Mouse (Mus musculus) forebrain, embryonic 11.5 days (tissue): ENCODE data around the gene Mag. TPM values are rescaled to one million over a fixed set of nuclear protein-coding genes. Genes with fewer than 3 reads are reported as not detected.
"Not testable (repeated sequence)": the region's sequence is repeated elsewhere in the genome, so short reads cannot be mapped to it uniquely, and the experiment has no call there.

ENCODE experiments used
- ATAC-seq: fragments of 200-750 bp; cut with Nextera tagmentation; replicated peaks from 2 replicates; pipeline ENCODE4 v1.8.0; 2017; ENCODE audit warnings: moderate TSS enrichment; ENCODE audit not compliant: low FRiP score
- DNase-seq: peaks from one replicate; pipeline ENCODE4 v3.0.0-alpha.2; 2017; ENCODE audit warnings: low spot score
- H3K27ac ChIP-seq: fragments of 300-500 bp; sonication (generic); 2 replicates; pipeline ENCODE4 v1.5.1; 2014; ENCODE audit warnings: low read depth, low read length
- H3K27me3 ChIP-seq: fragments of 300-500 bp; sonication (generic); 2 replicates; pipeline ENCODE4 v1.6.1; 2014; ENCODE audit warnings: mild to moderate bottlenecking, low read length, mixed read lengths; ENCODE audit not compliant: control insufficient read depth, insufficient read depth
- H3K36me3 ChIP-seq: fragments of 300-500 bp; sonication (generic); 2 replicates; pipeline ENCODE4 v1.6.1; 2014; ENCODE audit warnings: mild to moderate bottlenecking, low read length, moderate library complexity, mixed read lengths; ENCODE audit not compliant: control insufficient read depth, insufficient read depth
- H3K4me1 ChIP-seq: fragments of 300-500 bp; sonication (generic); replicated peaks from 2 replicates; pipeline ENCODE4 v1.6.1; 2014; ENCODE audit warnings: low read length, mixed read lengths; ENCODE audit not compliant: control insufficient read depth, insufficient read depth
- H3K4me2 ChIP-seq: fragments of 300-500 bp; sonication (generic); 2 replicates; pipeline ENCODE4 v1.6.1; 2014; ENCODE audit warnings: low read depth, mild to moderate bottlenecking, low read length, moderate library complexity, mixed read lengths; ENCODE audit not compliant: severe bottlenecking
- H3K4me3 ChIP-seq: fragments of 300-500 bp; sonication (generic); 2 replicates; pipeline ENCODE4 v1.5.1; 2014; ENCODE audit warnings: low read depth, low read length
- H3K9ac ChIP-seq: fragments of 300-500 bp; sonication (generic); 2 replicates; pipeline ENCODE4 v1.6.1; 2014; ENCODE audit warnings: low read length
- H3K9me3 ChIP-seq: fragments of 300-500 bp; sonication (generic); 2 replicates; pipeline ENCODE4 v1.6.1; 2016; ENCODE audit warnings: low read length, mixed read lengths; ENCODE audit not compliant: control insufficient read depth
- WGBS: fragments of 180-500 bp; shearing (Covaris S2); extraction: QIAGEN DNeasy Blood & Tissue Kit; methylation state at CpG from one replicate; pipeline ENCODE4 v1.1.7; 2014; 5-methylcytosine and 5-hydroxymethylcytosine counted together
- polyA plus RNA-seq: library from polyadenylated mRNA; unstranded; fragments of >200 nt; fragmentation: Nextera tagmentation; extraction: Ambion mirVana; gene quantifications from 2 replicates; pipeline ENCODE4 v1.2.1, GENCODE M21; 2014

Gene Mag
- polyA plus RNA-seq, 1 experiment from 2014 or later, result 0.20 TPM

- not testable (repeated sequence) for H3K9ac ChIP-seq, H3K4me2 ChIP-seq, DNase-seq, H3K4me1 ChIP-seq, H3K36me3 ChIP-seq, H3K4me3 ChIP-seq, H3K27me3 ChIP-seq, H3K9me3 ChIP-seq, ATAC-seq, H3K27ac ChIP-seq
- 89% methylated on average over 7 of the region's 7 CpGs for WGBS
Observed at GRCm38 (mm10) chr7:30945466-30945865, 30.8 kb upstream of the Mag start.

GRCm38 (mm10) chr7:30944706-30945105 lies 30.0 kb upstream of the Mag start:
- H3K27me3 ChIP-seq, H3K36me3 ChIP-seq, DNase-seq, H3K4me1 ChIP-seq, H3K27ac ChIP-seq, H3K9ac ChIP-seq, ATAC-seq, H3K9me3 ChIP-seq, H3K4me2 ChIP-seq, H3K4me3 ChIP-seq: not testable (repeated sequence)
- WGBS, result 72% methylated on average over 2 of the region's 2 CpGs

GRCm38 (mm10) chr7:30943909-30944635 lies 29.4 kb upstream of the Mag start, which contains the start of gene Hamp:
Gene Hamp (minus strand): TSS chr7:30944032.
- ATAC-seq, result no peak
- H3K9me3 ChIP-seq, result no peaks in the 10 kb centered on the region

GRCm38 (mm10) chr7:30942365-30942764 lies 27.7 kb upstream of the Mag start:
- not testable (repeated sequence) for ATAC-seq, H3K27me3 ChIP-seq, H3K9me3 ChIP-seq, DNase-seq, H3K4me1 ChIP-seq, H3K36me3 ChIP-seq, H3K4me3 ChIP-seq, H3K9ac ChIP-seq, H3K27ac ChIP-seq, H3K4me2 ChIP-seq
- 58% methylated on average over 3 of the region's 3 CpGs for WGBS

More at GRCm38 (mm10) chr7:30943909-30944635, 29.4 kb upstream of the Mag start, which contains the start of gene Hamp:
- DNase-seq, result no peak
- no peak within 1 kb of the TSS for H3K9ac ChIP-seq
- H3K4me1 ChIP-seq, result no peaks in the 10 kb centered on the region
- 71% methylated on average over 9 of the region's 9 CpGs for WGBS
- H3K27me3 ChIP-seq, result no peaks in the 10 kb centered on the region
- H3K36me3 ChIP-seq, result no peaks in the 10 kb centered on the region
- no peak within 1 kb of the TSS for H3K4me2 ChIP-seq
- no peak within 1 kb of the TSS for H3K4me3 ChIP-seq
- H3K27ac ChIP-seq, result no peak within 1 kb of the TSS

GRCm38 (mm10) chr7:30940070-30940469 lies 25.4 kb upstream of the Mag start:
- not testable (repeated sequence) for H3K9ac ChIP-seq, H3K9me3 ChIP-seq, H3K27ac ChIP-seq, DNase-seq, ATAC-seq, H3K4me1 ChIP-seq, H3K27me3 ChIP-seq, H3K4me2 ChIP-seq, H3K36me3 ChIP-seq, H3K4me3 ChIP-seq
- WGBS, result 73% methylated on average over 1 of the region's 1 CpGs

- not testable (repeated sequence) for ATAC-seq, DNase-seq, H3K4me1 ChIP-seq, H3K4me2 ChIP-seq, H3K36me3 ChIP-seq, H3K9me3 ChIP-seq, H3K4me3 ChIP-seq, H3K9ac ChIP-seq, H3K27me3 ChIP-seq, H3K27ac ChIP-seq
- 81% methylated on average over 6 of the region's 6 CpGs for WGBS
Observed at GRCm38 (mm10) chr7:30935422-30936099, 20.9 kb upstream of the Mag start.

- H3K36me3 ChIP-seq, result not testable (repeated sequence)
- 89% methylated on average over 2 of the region's 2 CpGs for WGBS
Observed at GRCm38 (mm10) chr7:30924581-30924980, 9.9 kb upstream of the Mag start, which contains the start of gene Hamp2. Gene Hamp2 (minus strand): TSS chr7:30924681.

GRCm38 (mm10) chr7:30924071-30924470 lies 9.4 kb upstream of the Mag start:
- Histone ChIP-seq H3K4me1 (no peaks in the 10 kb centered on the region), H3K36me3 (no peaks in the 10 kb centered on the region), H3K27me3 (no peaks in the 10 kb centered on the region), H3K4me3 (no peak overlapping the region), H3K27ac (no peak overlapping the region), H3K9me3 (no peaks in the 10 kb centered on the region), H3K9ac (no peak overlapping the region), H3K4me2 (no peak overlapping the region)
- WGBS, result 67% methylated on average over 3 of the region's 3 CpGs
- DNase-seq (no peak), ATAC-seq (no peak)

More at GRCm38 (mm10) chr7:30924581-30924980, 9.9 kb upstream of the Mag start, which contains the start of gene Hamp2:
- not testable (repeated sequence) for H3K4me2 ChIP-seq, H3K27ac ChIP-seq, DNase-seq, H3K4me1 ChIP-seq, H3K27me3 ChIP-seq, H3K9me3 ChIP-seq, H3K4me3 ChIP-seq, ATAC-seq, H3K9ac ChIP-seq
